Comparison of ENCODE assay signal across 8 mouse cellular contexts in the genomic region with DNA sequence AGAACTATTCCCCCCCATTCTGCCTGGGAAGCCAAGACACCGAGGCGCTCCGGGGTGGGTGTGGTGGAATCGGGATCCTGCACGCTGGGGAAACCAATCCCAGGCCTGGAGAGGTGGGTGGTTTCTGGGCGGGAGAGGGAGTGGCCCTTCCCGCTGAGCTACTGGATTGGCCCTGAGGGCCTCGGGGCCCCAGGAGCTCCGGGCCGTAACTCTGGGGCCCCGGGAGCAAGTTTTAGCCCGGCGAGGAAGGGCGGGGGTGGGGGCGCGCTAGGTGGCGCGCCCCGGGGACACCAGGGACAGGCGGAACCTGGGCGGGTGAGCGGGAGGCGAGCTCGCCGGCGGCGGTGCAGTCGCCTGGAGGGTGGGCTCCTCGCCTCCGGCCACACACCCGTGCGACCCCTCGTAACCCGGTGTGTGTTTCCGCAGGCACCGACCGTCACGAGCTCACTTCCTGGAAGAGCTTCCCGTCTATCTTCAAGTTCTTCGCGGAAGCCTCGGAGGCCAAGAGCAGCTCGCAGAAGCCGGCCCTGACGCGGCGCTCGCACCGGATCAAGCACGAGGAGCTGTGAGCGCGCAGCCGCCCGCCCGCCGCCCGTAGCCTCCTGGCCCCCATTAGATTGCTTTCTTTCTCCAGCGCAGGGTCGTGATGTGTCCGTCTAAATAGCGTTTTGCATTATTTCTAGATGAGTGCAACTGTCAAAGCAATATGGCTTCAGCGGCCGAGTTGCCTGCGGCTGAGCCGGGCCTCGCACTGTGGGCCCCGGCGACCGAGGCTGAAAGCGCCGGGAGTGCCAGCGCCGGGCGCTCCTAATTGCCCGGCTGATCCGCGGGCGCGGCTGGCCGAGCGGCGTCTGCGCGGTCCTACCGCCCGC. TPM values are rescaled to one million over a fixed set of nuclear protein-coding genes. Genes with fewer than 3 reads are reported as not detected.
DNase-seq lines count a peak whose midpoint lies in the region; ATAC-seq lines count a peak whose summit lies in the region.

No protein-coding gene starts in this region.

- ATAC-seq in activated CD4-positive, CD25-positive, alpha-beta regulatory T cell, adult 4 months: peak; percentile 71
- peak; percentile 90 for ATAC-seq in hindbrain, embryonic 14.5 days (ENCODE audit: low FRiP score)

- H3K9me3 ChIP-seq in hindbrain, embryonic 14.5 days (ENCODE audit: control insufficient read depth, low read length): no peaks in the 10 kb centered on the region

- H3K27ac ChIP-seq in hindbrain, embryonic 14.5 days: peak overlapping the region; percentile 96

- DNase-seq in cerebellum, postnatal 14 days: peak; percentile 77 to 84
- DNase-seq in frontal cortex, postnatal 36 days (ENCODE audit: low spot score in 2 of 2): peak; percentile 72 to 78
- peak; percentile 77 for DNase-seq in hindbrain, embryonic 14.5 days (ENCODE audit: low spot score)
- peak; percentile 83 to 84 for DNase-seq in layer of hippocampus, postnatal 36 days
- peak; percentile 52 for DNase-seq in lung, postnatal 14 days
- DNase-seq in retina, postnatal 7 days (ENCODE audit: low read depth, low spot score): peak; percentile 57
- DNase-seq in spleen, adult 12 weeks (ENCODE audit: low spot score): no peak

- H3K27me3 ChIP-seq in hindbrain, embryonic 14.5 days (ENCODE audit: control insufficient read depth, insufficient read depth, low read length): peaks cover 20% of the 10 kb centered on the region

- peak overlapping the region; percentile 88 for H3K4me2 ChIP-seq in hindbrain, embryonic 14.5 days (replicated peaks)

- no peaks in the 10 kb centered on the region for H3K36me3 ChIP-seq in hindbrain, embryonic 14.5 days (replicated peaks; ENCODE audit: control insufficient read depth, insufficient read depth)

- WGBS in hindbrain, embryonic 14.5 days: under 1% methylated on average over 85 of the region's 86 CpGs

- peak overlapping the region; percentile 90 for H3K9ac ChIP-seq in hindbrain, embryonic 14.5 days

- peak overlapping the region; percentile 83 for H3K4me3 ChIP-seq in hindbrain, embryonic 14.5 days (replicated peaks; ENCODE audit: low read length)

- no peaks in the 10 kb centered on the region for H3K4me1 ChIP-seq in hindbrain, embryonic 14.5 days (replicated peaks; ENCODE audit: control insufficient read depth, insufficient read depth, low read length)

RNA-seq across cellular contexts. Expression of gene Nr2f1, which starts 36.2 kb away (rescaled TPM):
- polyA plus RNA-seq in activated CD4-positive, CD25-positive, alpha-beta regulatory T cell, adult 4 months (2017; shearing (Covaris generic)): not detected
- polyA plus RNA-seq in hindbrain, embryonic 14.5 days (2014; fragmentation: Nextera tagmentation; extraction: Ambion mirVana): 64.3 and 70.7 TPM in 2 replicates
- total RNA-seq in layer of hippocampus, postnatal 36 days (2021): 100 to 1,000 TPM in 1 of 2 experiments, 10 to 100 TPM in 1; 87.3 to 108 TPM

Comparison
In these comparisons a context has a peak if more than half of its experiments do, and no peak if none do; other contexts are left out.
1. RNA of gene Nr2f1, which starts 36.2 kb away (polyA plus RNA-seq): 64.3 to 70.7 TPM in hindbrain, embryonic 14.5 days; not detected in activated CD4-positive, CD25-positive, alpha-beta regulatory T cell, adult 4 months; every median in the first group is over 10 times any median in the second.